Mouse (Mus musculus) ovary, postnatal 10 days (tissue): ENCODE results near the gene Kcnc4.

Experiments used
- DNase-seq: peaks from one replicate; pipeline ENCODE4 v3.0.0; 2022; ENCODE audit warnings: low spot score

Gene Kcnc4

GRCm38 (mm10) chr3:107458104-107458503 lies 1.2 kb downstream of the Kcnc4 start:
- DNase-seq = no peak

DNA sequence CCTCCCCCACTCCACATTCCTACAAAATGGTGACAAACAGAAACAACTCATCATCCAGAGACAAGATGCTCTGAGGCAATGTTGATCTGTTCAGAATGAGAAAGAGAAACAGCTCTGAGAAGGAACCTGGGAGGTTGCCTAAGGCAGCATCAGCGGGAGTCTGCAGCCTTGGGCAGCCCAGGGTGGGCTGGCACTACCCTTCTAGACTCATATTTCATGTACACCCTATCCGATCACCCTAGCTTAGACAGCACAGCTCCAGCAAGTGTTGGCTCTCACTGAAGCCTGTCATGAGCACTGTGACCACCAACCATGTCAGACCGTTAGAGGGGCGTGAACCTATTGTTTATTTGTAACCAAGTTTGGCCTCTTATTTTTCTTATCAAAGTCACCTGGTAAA lies 5.1 kb downstream of the Kcnc4 start:
- no peak for DNase-seq

DNA sequence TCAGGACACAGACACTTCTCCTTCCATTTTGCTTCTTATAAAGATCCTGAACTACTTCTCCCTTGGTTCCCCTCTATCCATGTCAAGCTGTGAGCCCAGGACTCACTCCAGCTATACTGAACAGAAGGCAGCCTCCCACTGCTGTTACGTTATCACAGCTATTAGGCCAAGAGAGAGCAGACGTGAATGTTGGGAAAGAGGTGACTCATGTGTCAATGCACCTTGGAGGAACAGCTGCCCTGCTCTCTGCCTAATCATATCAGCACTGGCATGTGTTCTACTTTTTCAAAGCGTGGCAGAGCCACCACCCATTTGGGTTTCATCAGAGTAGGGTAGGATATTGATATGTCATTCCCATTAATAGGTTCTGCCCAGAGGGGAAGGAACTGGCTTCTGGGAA lies 12.5 kb downstream of the Kcnc4 start:
- no peak for DNase-seq

DNA sequence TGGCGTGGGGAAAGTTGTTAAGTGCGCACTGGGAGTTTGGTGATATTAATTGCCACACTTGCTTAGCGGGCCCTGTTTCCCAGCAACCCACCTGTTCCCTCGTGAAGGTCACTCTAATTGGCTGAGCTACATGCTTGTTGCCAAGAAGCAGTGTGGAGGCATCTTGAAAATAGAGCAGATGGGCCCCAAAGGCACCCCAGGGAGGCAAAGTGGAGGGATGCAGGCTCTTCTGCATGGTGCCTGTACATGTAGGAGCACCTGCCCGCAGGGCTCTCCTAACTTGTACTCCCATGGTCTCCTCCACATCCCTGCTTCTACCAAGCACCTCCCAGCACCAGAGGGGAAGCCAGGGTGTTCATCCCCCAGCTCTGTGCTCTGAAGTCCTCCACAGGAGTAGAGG lies 15.5 kb downstream of the Kcnc4 start:
- DNase-seq = no peak

DNA sequence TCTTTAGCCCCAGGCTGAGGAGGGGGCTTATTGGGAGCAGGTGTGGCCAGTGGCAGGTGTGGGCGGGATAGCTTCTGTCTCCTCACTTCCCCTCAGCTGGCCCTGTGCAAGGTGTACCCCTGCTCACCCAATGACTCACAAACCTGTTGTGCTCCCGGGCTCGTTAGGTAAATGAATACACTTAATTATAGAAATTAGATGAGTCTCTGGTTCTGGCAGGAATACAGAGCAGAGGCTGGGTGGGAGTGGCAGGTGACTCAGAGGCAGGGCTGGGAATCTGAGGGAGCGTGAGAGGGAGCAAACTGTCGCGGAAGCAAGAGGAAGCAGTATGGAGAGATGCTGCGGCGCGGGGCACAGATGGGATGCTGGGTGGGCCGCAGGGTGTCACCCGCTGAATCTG lies 17.2 kb downstream of the Kcnc4 start:
- DNase-seq = no peak

DNA sequence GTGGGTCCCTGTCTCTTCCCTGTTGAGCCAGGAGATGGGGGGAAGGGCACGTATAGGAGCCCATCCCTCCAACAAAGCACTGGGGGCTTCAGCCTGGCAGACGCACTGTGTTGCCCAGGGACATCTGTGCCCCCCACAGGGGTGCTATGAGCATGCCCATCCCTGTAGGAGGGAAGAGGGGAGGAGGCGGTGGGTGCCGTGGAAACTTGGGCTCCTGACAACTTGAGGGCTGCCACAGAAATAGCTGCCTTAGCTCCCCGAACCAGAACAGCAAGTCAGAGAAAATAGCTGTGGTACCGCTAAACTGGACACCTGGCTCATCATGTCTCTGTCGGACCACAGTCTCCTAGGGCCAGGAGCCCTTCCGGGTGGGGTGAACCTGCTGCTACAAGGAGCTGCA lies 18.0 kb downstream of the Kcnc4 start:
- DNase-seq = no peak

DNA sequence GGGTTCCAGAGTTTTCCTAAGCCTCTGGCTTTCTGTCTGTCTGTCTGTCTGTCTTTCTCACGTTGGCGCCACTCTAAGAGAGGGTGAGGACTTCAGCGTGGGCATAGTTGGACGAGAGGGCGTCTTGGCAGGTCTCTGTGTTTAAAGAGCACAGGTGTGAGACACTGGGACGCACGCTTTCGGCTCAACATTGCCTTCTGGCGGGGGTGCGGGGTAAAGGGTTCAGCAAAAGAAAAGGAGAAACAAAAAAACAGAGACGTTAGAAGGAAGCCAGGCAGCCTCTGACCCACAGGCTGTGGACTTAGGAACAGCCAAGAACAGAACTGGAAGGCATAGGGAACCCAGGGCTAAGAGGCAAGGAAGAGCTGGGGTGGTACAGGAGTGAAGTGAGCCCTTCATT lies 20.1 kb downstream of the Kcnc4 start:
- no peak for DNase-seq

DNA sequence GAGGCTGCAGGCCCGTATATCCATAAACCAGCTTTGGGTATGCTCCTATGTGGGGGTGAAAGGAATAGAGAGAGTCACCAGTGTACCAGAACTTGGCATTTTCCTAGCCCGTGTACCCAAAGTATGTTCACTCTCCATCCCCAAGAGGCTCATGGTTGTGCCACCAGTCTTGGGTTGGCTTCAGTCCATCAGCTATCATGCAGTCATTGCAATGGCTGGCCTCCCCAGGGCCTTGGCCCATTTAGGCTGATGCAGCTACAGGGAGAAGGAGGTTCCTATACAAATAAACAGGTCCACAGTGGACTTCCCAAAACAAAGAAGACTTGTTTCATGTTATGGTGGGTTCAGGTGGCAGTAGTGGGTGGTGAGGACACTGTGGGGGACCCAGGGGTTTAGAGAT lies 21.7 kb downstream of the Kcnc4 start:
- no peak for DNase-seq

DNA sequence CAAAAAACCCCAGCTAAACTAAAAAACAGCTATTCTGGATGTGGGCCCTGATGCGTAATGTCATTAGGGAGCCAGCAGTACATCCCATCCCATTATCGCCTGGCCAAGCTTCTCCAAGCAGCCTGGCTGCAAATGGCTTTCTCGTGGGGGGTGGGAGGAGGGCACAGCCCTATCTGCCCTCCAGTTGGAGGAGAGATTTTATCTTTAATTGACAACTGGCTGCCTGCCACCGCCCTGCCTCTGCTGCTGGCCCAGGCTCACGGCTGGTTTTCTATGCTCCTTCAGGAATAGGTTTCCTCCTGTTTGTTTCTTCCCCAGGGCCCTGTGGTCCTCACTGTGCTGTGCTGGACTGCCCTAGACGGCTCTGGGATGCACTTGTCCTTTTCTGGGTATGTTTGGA lies 22.9 kb downstream of the Kcnc4 start:
- DNase-seq = no peak

- DNase-seq = no peak
Observed at GRCm38 (mm10) chr3:107433614-107434013, 25.7 kb downstream of the Kcnc4 start.

DNA sequence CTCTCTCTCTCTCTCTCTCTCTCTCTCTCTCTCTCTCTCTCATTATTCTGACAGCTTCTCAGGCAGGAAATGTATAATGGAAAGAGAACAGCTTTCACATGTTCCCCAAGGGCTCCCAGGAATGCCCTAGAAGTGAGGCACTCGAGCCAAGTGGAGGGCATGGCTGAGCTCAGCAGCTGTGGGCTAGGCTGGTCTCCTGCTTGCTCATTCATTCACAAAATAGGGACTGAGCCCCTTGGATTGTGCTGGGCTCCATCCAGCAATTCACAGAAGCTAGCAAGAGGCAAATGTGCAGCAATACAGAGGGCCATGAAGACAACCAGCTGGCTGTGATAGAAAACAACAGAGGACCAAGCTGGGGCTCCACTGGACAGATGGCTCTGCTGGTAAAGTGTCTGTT lies 28.1 kb downstream of the Kcnc4 start:
- no peak for DNase-seq

DNA sequence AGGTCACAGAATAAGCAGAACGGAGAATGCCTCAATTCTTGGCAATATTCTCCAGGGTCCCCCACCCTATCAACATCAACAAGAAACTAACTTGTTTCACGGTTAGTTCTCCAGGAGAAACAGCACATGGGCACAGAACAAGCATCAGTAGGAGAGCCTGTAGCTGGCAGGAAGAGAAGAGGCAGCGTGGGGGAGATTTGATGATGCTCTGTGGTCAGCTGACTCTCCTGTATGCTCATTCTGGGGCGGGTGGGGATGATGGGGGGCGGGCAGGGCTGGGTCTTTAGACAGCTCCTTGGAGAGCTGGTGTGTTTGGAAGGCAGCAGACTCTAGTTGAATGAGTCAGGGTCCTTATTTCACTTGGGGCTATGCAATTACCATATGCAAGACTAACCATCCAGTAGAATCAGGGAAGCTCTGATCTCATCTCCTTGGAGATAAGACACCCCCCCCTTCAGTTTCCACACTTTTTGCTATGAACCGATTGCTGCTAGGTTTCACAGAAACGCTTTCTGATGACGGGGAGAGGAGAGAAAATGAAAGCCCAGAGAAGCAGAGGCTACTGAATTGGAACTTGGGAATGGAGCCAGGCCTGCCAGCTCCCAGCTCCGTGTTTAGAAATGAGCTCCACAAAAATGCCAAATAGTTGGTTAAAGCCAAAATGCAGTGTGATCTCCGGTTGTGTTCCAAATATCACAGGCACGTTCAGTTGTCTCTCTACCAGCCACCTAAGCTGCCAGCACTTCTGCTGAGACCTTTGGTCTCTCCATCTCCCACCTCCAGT lies 34.9 kb downstream of the Kcnc4 start:
- no peak for DNase-seq

- DNase-seq = no peak
Observed at GRCm38 (mm10) chr3:107420156-107420555, 39.2 kb downstream of the Kcnc4 start.

- DNase-seq = no peak
Observed at GRCm38 (mm10) chr3:107417287-107417644, 42.1 kb downstream of the Kcnc4 start.

- DNase-seq = no peak
Observed at GRCm38 (mm10) chr3:107416541-107417286, 42.6 kb downstream of the Kcnc4 start.

GRCm38 (mm10) chr3:107413093-107413492 lies 46.3 kb downstream of the Kcnc4 start:
- DNase-seq = no peak

DNA sequence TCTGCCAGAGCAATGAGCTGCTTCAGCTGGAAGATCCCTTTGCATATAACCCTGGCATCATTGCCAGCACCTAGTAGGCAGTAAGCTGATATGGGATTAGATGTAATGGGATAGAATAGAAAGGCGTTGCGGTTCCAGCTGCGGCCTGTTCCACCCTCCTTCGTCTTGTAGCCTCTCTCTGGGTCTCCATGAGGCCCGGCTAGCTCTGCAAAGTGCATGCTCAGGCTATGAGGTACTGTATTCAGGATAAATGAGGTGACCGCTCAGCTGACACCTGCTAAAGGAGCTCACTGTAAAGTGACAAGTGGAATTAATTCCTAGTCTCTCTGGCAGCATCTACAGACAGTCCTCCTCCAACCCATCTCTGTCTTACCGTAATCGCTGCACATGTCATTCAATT lies 46.8 kb downstream of the Kcnc4 start:
- DNase-seq = no peak

DNA sequence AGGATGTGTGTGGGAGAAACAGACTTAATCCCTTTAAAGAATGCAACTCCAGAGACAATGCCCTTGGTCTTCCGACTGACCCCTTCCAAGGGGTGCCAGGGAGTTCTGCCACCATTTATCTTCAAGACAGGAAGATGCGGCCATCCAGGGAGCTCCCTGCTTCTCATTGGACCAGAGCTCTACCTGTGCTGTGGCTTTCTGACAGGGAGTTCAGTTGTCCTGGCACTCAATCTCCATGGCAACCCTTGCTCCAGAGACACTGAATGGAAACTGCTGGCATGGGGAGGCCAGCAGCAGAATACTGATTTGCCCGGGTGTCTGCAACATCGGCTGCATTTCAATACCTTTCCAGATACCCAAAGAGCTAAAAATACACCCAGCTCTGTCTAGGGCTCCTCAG lies 47.7 kb downstream of the Kcnc4 start:
- no peak for DNase-seq

DNA sequence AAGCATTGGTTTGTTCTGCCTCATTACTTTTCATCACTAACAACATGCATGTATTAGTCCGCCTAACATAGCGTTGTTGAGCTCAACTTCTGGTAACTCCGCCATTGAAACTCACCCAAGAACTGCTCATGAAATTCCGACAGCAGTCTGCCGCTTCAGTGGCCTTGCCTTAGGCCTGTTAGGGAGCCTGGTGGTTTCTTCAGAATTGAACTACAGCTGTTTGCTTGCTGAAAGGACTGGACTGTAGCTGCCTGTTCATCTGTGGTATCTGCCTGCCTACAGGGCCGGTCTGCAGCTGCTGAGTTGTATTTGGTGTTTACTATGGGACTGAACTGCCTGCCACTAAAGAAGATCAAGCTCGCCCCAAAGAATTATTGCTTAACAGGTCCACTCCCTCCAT lies 58.0 kb downstream of the Kcnc4 start:
- DNase-seq = no peak

- DNase-seq = no peak
Observed at GRCm38 (mm10) chr3:107399991-107400640, 59.2 kb downstream of the Kcnc4 start.

- no peak for DNase-seq
Observed at GRCm38 (mm10) chr3:107391198-107391597, 68.2 kb downstream of the Kcnc4 start.
